Mouse (Mus musculus) testis, postnatal 10 days (tissue): Measurements from ENCODE around the gene 4932438H23Rik.

Source experiments
- DNase-seq: peaks from one replicate; pipeline ENCODE4 v3.0.0; 2021; ENCODE audit warnings: low spot score

Gene 4932438H23Rik

DNA sequence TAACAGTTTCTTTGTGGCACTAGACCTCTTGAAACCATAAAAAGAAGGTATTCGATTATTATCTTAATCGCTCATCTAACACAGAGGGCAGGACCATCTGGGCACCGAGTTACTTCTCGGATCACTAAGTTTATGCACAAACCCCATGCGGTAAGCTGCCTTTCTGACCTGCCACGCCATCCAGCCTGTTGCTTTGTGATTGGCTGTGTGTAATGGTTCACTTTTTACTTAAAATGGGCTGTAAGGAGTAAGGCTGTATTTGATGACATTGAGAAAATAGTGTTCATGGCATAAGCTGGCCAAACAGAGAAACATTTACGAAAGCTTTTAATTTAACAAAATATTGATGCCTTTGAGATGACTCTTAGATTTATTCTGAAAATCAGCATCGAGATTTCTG lies at the start of gene 4932438H23Rik:
Gene 4932438H23Rik, minus strand, starts transcription at position 101 of the 400 bp plus-strand sequence.
- DNase-seq, result no peak

DNA sequence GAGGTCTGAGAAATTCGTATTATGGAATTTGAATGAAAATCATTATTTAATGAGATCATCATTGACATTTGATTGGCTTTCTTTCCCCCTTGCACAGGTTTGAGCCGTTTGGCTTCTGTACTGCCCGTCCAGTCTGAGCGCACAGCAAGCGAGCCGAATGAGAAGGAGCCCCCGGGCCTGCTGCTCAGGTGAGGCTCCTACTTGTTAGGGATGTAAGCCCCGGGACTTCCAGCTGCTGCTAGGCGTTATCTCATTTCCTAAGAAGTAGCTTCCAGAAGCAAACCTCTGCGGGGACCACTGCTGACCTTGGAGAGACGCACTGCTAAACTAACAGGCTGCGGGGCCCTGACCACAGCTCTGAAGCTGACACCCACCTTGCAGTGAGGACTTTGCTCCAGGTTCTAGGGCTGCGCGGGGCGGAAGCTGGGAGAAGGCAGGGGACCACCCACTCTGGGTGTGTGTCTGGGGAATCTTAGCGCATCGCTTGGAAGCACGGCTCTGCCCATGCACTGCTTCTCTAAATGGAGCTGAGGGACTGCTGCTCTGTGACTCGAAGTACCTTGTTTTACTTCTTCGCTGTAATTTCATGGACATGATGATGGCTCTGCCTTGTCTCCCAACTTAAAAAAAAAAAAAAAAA lies 46.2 kb upstream of the 4932438H23Rik start:
- DNase-seq, result no peak

DNA sequence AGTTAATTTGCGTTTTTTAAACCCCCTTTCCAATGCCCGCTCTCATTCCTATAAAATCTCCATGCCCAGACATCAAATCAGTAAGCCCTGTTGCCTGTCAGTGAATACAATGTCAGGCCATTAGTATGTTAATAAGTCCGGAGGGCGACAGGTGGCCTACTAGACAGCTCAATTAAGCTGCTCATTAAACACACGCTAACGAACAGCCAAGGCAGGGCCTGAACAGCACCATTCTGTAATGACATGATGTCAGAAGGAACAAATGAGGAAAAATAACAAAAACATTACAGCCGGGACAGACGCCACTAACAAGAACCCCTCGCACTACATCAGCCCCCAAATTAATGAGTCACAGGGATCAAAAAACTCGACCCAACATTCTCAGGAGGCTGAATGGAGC lies 45.5 kb upstream of the 4932438H23Rik start:
- no peak for DNase-seq

DNA sequence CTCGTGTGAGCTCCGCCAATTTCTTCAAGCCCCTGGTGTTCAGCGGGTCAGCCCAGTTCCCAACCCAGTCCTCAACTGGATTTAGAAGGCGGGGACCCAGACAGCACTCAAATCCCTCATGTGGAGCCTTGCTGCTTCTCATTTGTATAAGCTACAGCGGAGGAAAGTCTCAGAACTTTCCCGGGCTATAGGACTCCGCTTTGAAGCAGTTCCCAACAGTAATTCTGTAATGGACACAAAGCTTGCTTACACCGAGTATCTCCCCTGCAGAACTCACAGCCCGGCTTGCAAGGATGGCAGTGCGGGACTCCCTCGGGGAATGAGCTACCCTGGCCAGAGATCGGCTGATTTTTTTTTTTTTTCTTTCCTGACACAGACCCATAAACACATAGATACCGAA lies 45.1 kb upstream of the 4932438H23Rik start:
- no peak for DNase-seq

DNA sequence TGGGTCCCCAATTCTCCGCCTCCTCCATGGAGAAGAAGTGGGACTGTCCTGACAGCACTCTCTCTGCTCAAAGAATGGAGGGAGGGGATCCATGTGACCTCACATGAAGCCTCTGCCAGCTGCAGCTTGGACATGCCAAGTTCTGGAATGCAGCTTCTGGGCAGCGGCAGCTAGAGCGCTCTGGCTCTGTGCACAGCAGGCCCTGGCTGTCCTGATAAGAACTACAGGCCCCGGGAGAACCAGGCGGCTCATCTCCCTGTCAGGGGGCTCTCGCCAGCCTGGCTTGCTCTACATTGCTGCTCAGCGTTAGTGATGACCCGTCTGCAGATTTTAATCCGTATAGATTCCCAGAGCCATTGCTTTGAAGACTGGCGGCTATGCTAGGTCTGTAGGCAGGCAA lies 44.6 kb upstream of the 4932438H23Rik start:
- DNase-seq, result no peak

DNA sequence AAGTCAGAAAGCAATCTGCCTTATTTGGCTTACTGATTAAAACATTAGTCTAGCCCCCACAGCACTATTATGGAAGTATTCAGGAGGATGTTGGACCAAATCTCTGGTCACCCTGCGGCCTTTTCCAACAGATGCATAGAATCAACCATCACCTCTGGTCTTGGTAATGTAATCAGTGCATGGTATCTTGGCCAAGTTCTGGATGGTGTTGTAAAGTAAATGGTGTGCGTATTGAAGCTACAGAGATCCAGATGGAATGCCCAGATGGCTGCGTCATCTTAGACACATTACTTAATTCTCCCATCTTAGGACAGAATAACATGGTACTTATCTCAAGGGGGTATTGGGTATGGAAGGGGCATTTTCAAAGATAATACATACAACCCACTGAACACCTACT lies 43.8 kb upstream of the 4932438H23Rik start:
- DNase-seq, result no peak

DNA sequence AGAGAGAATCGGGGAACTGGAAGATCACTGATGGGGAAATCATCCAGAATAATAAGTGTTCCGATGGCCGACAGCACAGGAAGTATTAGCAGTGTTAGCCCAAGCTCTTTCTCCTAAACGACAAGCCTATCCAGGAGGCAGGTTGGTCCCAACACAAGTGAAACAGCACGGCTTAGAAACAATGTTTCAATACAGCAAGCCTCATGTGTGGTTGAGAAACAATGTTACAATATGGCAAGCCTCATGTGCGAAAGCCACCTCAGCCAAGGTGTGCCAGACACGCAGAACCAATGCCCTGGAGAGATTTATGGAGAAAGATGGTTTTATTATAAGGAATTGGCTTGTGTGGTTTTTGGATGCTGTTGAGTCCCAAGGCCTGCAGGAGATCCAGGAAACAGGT lies 43.2 kb upstream of the 4932438H23Rik start:
- DNase-seq, result no peak

DNA sequence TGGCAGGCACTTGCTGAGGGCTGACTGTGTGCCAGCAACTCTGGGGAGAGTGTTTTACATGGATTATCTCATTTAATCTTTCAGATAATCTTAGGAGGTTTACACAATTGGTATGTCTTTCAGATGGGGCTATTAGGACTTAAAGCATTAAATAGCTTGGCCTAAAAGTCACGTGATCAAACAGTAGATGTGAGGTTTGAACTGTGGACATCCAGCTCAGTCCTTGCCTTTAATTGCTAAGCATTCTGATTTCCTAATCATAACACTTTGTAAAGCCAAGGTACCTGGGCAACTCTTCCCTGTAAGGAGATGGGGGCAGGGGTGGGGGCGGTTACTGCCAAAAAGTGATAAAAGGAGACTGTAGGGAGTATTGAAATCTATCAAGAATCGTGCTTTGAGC lies 41.7 kb upstream of the 4932438H23Rik start:
- DNase-seq, result no peak

DNA sequence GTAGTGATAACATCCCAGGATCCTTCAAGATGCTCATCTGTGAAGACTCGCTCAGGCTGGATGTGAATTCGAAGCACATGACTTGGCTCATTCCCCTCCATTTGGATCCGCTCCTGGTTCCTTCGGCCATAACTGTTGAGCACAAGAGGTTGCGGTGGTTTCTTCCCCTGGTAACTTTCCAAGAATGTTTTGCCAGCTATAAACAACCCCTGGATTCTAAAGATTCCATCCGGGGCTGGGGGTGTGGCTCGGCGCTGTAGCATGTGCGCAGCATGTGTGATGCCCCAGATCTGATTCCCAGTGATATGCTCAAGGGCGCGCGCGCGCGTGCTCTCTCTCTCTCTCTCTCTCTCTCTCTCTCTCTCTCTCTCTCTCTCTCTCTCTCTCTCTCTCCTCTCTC lies 35.0 kb upstream of the 4932438H23Rik start:
- no peak for DNase-seq

DNA sequence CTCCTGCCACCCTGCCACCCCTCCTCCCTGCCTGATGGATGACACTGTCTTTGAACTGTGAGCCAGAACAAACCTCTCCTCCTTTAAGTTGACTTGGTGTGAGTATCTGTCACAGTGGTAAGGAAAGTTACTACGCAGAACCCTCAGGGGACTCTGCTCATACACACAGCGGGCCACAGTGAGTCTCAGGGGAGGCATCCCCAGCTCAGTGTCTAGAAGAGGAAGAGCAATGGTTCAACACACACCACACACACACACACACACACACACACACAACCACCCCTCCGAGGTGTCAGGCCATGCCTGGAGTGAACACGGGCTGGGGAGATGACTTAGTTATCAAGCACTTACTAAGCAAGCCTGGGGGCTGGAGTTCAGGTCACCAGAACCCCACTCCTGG lies 33.5 kb upstream of the 4932438H23Rik start:
- no peak for DNase-seq

DNA sequence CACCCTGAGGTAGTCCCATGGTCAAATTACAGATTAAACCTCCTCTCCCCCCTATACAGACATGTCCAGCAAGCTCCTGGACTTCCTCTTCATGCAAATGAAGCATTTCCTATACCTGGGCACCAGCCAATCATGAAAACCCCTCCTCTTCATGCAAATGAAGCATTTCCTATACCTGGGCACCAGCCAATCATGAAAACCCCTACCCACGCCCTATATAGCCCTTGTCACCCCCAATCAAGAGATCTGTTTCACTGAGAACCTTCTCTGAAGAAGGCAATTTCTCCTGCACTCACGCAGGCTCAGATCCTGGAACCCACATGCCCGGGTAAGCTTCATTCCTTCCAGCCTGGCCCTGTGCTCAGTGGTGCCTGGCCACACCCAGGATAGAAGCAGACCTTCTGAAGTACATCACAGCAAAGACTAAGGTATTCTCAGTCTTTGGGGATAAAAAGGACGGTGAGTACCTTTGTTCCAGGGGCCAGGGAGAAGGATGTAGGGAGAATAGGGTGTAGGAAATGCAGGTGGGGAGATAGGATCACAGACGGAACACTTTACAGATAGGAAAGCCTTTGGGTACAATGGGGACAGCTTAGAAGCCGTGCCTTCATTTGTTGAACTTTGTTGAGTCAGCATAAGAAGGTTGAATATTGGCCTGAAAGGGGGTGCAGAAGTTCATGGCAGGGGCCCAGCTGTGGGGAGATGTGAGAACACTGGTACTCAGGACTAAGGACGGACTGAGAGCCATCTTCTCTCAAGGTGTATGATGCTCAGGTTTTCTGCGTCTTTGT lies 32.0 kb upstream of the 4932438H23Rik start:
- DNase-seq, result no peak

DNA sequence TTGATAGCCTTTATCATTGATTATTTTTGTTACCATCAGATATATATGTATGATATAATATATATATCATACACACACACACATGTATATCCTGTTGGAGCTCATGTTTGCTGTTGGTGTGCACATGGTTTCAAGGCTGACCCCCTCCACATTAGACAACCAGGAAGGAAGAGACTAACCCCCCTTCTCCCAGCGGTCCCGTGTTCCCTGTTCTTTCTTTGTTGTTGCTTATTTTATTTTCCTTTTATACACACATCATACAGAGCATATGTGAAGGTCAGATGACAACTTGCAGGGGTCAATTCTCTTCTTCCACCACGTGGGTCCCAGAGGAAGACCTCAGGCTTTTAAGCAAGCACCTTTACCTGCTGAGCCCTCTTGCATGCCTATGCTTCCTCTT lies 29.3 kb upstream of the 4932438H23Rik start:
- DNase-seq, result no peak

DNA sequence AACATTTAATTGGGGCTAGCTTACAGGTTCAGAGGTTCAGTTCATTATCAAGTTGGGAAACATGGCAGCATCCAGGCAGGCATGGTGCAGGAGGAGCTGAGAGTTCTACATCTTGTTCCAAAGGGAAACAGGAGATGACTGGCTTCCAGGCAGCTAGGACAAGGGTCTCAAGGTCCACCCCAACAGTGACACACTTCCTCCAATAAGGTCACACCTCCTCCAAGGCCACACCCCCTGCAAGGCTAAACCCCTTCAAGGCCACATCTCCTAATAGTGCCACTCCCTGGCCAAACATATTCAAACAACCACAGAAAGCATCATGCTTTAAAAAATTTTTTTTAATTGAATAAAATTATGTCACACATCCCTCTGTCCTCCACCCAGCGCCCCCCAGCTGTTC lies 28.9 kb upstream of the 4932438H23Rik start:
- no peak for DNase-seq

DNA sequence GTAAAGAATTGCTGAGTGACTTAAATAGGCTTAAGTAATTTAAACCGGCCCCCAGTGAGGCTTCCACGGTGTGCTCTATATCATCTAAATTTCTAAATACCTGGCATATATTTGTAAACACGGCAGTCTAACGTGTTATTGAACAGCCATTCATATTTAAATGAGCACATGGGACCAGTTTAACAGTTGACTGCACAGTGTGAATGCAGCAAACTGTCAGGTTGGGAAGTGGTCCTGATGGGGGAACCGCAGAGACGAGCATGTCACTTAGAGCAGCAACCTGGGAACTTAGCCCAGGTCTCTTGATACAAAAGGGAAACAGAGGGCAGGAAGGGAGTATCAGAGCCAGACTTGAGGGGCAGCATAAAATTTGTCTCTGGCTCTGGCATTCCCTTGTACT lies 25.0 kb upstream of the 4932438H23Rik start:
- no peak for DNase-seq

DNA sequence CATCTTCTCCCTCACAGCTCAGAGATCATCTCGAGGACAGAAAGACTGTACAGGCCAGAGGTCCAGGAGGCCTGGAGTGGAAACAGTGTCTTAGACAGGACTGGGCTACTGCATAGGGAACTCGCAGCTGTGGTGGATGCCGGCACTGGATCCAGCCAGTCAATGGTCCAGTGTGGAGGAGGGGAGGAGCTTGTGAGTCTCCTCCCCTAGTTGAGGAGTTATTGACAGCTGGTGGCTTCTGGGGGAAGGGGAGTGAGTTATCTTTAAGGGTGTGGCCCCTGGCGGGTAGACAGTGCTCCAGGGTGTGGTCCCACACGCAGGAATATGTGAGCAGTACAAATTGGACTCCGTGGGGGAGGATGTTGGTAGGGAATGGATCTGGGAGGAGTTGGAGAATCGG lies 21.8 kb upstream of the 4932438H23Rik start:
- DNase-seq, result no peak

DNA sequence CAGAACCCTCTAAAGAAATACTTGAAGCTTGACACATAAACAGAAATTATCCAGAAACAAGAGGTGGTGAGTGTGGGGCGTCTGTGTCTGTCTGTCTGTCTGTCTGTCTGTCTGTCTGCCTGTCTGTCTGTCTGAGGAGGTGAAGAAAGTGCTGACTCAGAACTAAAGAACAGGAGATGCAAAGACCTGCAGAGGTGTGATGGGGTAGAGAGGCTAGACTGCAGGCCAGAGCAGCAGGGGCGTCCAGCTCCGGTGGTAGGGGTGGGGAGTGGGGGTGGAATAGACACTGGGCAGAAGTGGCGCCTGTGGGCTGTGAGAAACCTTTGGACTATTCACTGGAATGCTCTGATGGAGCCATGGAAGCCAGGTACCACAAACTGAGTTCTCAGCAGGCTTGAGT lies 21.1 kb upstream of the 4932438H23Rik start:
- no peak for DNase-seq

DNA sequence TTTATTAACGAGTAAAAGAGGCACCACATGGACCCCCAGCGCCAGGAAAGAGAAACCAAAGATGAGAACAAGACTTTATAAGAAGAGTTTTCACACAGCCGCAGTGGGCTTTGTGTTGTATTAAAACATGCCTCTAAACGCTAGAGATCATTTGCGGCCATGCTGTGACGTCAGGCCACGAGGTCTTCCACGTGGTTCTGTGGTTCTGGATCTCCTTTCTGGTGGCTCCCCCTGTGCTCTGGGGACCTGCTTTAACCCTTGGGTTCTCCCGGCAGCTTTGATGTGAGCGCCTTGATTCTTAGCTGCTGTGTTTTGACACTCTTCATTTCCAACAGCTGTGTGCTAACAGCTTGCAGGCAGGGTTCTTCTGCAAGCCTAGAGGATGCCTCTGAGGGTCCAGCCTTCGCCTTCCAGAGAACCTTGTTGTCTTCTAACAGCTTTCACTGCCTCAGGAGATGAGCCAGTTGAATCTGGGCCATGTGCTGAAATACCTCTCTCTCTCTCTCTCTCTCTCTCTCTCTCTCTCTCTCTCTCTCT lies 16.1 kb upstream of the 4932438H23Rik start:
- no peak for DNase-seq

DNA sequence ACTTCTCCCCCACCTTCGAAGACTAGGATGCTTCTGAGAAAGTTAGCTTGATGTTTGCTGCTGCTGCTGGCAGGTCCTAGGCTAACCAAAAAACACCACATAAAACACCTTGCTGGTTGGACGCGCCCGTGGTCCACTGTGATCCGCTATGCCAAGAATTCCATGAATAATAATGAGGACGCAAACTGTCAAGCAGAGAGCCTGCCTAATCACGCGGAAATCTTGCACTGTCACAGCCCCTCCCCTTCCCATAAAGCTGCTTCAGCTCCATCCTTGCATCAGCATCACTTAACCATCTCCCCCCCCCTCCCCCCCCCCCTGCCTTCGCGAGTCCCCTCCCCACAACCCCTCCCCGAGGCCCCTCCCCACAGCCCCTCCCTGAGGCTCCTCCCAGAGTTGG lies 12.7 kb upstream of the 4932438H23Rik start:
- no peak for DNase-seq

DNA sequence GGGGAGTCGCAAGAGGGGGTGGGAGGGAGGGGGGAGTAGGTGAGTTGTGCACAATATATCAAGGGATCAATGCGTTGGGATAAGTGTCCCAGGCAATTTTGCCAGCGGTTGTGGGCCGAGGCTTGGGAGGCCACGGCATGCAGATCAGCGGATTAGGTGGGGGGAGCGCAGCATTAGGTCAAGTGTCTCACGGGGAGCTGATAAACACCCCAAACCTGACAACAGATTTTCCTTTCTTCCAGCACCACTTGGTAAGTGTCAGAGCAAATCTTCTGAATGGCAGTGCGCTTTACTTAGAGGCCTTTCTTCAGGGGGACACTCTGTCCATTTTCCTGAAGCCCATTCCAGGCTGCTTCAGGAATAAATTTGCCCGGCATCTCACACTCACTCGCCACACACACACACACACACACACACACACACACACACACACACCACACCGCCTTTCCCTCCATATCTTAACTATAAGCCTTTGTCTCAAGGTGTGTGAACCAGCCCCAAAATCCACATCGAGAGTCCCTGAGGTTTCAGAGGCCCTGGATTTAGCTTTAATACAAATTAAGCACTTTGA lies 10.6 kb upstream of the 4932438H23Rik start:
- DNase-seq, result no peak

DNA sequence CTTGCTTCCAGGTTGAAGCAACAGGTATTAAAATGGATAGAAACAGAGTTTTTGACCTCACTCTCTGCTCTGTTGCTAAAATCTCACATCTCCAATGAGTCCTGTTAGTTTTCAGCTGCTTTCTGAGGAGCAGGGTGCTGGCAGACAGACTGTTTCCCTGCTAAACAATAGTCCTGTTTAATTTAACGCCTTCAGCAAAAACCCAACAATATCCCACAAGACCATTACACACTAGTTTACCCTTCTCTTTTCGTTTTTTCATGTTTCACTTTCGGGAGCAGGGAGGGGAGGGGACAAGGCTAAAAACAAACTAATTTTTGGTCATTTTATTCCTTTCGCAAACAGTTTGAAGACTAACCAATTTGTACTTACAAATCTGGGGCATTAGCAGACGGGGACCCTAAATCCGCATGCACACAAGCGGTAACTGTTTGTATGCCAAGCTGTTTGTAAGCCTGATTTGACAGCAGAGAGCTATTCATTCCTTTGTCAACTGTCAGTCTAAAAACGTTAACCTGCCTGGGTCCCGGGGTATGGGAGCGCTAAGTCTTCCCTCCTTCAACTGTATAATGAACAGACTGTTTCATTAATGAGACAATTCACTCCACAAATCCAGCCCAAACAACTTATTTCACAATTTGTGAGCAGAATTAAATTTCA lies 10.0 kb upstream of the 4932438H23Rik start:
- no peak for DNase-seq

DNA sequence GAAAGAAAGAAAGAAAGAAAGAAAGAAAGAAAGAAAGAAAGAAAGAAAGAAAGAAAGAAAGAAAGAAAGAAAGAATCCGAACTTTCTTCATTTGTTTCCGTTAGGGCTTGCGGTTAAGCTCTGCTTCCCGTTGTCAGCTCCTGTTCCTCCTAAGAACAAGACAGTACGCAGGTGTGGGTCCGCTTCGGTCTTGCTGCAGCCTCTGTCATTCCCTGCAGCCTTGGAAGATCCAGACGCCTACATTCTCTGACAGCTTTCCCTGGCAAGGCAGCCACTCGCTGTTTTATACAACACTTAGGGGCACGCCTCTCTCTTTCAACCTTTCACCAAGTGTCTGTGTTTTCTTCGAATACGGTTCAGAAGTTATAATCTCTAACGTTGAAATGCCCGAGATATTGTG lies 8.5 kb upstream of the 4932438H23Rik start:
- DNase-seq, result no peak

DNA sequence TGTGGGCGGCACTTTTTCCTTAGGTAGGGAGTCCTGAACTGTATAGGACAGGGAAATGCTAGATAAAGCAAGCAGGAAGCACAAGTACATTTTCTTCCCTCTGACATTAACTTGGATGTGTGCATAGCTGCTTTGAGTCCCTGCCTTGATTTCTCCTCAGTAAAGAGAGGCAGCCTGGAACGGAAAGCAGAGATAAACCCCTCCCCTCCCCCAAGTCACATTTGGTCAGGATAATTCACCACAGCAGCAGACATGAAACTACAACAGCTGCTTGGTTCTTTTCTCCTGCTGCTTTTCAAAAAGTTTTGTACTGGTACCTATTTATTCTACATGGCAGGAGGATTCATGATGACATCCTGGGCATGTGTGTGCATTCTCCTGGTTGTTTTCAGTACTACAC lies 5.6 kb upstream of the 4932438H23Rik start:
- DNase-seq, result no peak
